Mouse (Mus musculus) thymus, postnatal 25 days (tissue): ENCODE data around the gene Tmem164.
A peak's percentile ranks its signal among the peaks of the same experiment; 100 is the strongest.

Experiments
- DNase-seq: peaks from one replicate; pipeline ENCODE4 v3.0.0; 2022

The Tmem164 gene

GRCm38 (mm10) chrX:142755542-142755941, 74.3 kb downstream of the Tmem164 start:
- no peak for DNase-seq

GRCm38 (mm10) chrX:142760415-142760814, 79.2 kb downstream of the Tmem164 start:
- no peak for DNase-seq

- no peak for DNase-seq
These were observed 82.1 kb downstream of the Tmem164 start for GRCm38 (mm10) chrX:142763337-142763736.

DNA sequence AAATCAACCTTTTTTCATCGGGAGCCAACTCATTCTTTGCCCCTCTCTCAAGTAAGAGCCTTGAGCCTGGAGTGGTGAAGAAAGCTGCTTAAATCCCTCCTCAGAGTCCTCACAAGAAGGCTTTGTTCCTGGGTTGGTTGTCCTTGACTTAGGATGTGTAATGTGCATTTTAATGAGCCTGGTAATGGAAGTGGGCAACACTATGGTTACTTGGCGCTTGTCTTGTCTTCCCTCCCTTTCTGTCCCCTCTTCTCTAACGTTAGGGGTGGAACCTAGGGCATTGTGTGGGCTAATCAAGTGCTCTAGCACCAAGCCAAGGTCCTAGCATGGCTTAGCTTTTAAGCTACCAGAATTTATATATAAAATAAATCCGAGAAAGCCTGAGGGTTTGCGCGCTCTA, 88.5 kb downstream of the Tmem164 start:
- no peak for DNase-seq

GRCm38 (mm10) chrX:142773658-142774057, 92.5 kb downstream of the Tmem164 start:
- no peak for DNase-seq

DNA sequence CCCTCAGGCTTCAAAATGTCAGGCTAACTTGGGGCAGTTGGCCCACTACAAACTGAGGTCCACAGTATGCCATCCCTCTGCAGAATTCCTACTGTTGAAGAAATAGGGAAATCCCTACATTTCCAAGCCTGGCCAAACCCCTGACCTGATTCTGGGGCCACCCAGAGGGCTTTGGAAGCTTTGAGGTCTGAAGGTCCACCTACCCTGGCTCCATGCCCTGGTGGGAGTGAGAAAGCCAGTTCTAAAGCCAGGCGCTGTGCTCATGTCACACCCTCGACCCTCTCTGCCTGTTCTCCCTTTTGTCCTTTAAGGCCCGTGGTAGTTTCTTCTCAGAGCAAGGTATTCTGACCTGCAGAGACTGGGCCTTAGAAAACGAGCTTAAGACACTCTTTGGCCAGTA, 94.9 kb downstream of the Tmem164 start:
- DNase-seq: no peak

GRCm38 (mm10) chrX:142778638-142779037, 97.4 kb downstream of the Tmem164 start:
- DNase-seq: no peak

GRCm38 (mm10) chrX:142786160-142787052, 105.2 kb downstream of the Tmem164 start:
- DNase-seq: no peak

DNA sequence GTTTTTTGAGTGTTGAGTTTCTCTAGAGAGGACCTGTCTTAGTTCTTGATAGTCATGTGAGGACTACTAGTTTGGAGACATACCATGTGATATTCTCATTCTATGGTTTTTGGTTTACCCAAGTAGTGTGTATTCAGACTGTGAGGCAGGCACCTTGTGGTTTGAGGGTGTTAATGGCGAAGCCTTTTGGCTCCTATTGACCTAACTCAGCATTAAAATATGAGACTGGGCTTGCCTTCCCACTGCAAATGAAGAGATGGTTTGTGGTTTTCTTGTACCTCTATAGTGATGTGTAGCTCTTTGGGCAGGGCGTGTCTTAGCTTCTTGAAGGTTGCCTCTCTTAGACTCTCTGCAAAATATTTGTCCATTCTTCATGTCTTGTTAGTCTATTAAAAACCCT, 111.0 kb downstream of the Tmem164 start:
- DNase-seq: no peak

- no peak for DNase-seq
These were observed 112.9 kb downstream of the Tmem164 start for GRCm38 (mm10) chrX:142794069-142794610.

GRCm38 (mm10) chrX:142804596-142804995, 123.4 kb downstream of the Tmem164 start:
- no peak for DNase-seq

- DNase-seq: no peak
These were observed 124.9 kb downstream of the Tmem164 start for GRCm38 (mm10) chrX:142806126-142806525.

DNA sequence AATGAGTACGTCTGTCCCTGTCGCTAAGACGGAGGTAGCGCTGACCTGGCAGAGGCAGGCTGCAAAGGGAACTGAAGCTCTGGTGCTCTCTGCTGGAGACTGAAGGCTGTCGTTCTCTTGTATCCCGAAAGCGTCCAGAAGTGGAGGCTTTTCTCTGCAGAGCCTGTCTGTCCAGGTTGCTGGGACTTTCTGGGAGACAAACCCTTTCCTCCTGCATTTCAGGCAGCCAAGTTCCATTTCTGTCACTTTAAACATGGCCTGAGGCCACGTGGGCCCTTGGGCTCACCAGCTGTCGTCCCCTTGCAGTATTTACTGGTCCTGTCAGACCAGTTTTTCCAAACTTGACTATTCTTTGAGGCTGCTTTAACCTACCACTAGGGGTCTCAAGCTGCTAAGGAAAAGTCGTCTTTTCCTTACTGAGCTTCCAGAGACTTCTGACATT, 125.4 kb downstream of the Tmem164 start:
- DNase-seq: no peak

DNA sequence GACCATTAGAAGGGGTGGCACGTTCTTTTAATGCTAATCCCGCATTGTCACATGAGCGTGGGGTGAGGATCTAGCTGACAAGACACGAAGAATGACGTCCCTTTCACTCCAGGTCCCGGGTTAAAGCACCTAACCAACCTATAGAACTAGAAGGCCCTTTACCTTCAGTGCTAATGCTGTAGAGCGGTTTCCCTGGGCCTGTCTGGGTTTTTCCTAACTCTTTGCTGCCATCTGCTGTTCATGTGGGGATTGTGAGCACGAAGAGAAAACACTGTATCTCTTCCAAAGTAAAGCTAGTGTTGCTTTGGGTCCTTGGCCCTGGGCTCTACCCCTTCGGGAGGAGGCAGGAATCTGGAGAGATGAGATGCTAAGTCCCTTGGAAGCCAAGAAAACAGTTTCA, 127.2 kb downstream of the Tmem164 start:
- DNase-seq: peak; percentile 50

- DNase-seq: no peak
These were observed 131.9 kb downstream of the Tmem164 start for GRCm38 (mm10) chrX:142813146-142813545.

- DNase-seq: peak; percentile 44
These were observed 137.0 kb downstream of the Tmem164 start for GRCm38 (mm10) chrX:142818057-142818682.

- DNase-seq: no peak
These were observed 140.0 kb downstream of the Tmem164 start for GRCm38 (mm10) chrX:142821239-142821638.

GRCm38 (mm10) chrX:142821846-142822245, 140.6 kb downstream of the Tmem164 start:
- no peak for DNase-seq

DNA sequence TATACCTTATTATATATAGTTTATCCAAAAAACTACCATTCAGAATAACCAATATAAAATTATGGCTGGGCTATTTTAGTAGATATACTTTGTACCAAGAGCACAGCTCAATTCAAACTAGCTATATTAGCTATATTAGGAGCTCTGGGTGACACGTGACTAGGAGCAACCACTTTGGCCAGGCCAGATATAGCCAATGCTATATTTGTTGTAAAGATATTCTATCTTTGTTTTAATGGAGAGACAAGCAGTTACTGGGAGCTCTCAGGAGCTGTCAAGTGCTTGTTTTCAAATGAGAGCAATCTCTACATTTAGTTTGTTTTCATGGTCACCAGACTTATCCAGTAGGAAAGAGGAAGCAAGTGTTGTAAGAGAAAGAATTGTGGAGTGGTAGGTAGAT, 144.1 kb downstream of the Tmem164 start:
- no peak for DNase-seq

GRCm38 (mm10) chrX:142827644-142828043, 146.4 kb downstream of the Tmem164 start:
- no peak for DNase-seq

DNA sequence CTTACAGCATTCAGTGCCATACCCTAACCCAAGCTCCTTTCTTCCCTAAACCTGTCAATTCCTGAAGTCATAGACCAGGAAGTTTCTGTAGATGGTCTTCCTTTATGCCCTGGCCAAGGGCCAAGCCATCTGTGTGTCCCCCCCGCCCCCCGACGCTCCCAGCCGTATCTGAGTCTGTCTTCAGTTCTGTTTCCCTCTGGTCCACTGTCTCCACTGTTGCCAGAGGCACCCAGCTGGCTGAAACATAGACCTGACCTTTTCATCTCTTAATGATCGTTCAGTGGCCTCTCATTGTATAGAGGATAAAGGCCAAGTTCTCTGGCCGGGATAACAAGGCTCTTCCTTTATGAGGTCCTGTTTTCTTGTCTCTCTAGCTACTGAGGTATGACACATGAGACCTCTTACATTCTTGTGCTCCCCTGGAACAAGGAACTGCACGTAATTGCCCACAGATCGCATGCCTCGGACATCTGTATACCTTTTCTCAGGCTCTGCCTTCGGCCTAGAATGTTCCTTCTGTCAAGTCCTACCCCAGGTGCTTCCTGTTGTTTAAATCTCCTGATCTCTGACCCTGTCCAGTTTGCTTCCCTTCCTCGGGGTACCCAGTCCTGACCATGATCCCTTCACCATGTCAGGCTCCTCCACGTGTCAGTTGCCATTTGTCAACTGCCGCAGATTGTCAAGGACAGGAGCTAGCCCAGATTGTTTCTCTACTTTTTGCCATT, 147.1 kb downstream of the Tmem164 start:
- DNase-seq: no peak

DNA sequence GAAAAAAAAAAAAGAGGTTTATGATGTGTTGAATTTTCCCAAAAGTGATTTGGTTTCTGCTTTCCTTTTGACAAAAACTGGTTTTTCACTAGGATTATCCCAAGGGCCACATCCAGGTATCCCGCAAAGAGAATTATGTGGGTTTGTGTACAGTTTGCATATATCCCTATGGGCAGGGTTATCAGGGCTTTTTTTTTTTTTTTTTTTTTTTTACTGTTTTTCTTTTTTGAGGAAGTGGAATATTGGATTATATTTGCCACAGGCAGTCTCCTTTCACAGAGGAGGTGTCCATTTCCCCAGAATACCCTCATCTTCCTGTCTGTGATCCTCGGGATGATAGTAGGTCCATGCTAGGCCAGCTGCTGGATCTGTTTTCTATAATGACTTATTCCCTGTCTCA, 148.1 kb downstream of the Tmem164 start:
- no peak for DNase-seq

DNA sequence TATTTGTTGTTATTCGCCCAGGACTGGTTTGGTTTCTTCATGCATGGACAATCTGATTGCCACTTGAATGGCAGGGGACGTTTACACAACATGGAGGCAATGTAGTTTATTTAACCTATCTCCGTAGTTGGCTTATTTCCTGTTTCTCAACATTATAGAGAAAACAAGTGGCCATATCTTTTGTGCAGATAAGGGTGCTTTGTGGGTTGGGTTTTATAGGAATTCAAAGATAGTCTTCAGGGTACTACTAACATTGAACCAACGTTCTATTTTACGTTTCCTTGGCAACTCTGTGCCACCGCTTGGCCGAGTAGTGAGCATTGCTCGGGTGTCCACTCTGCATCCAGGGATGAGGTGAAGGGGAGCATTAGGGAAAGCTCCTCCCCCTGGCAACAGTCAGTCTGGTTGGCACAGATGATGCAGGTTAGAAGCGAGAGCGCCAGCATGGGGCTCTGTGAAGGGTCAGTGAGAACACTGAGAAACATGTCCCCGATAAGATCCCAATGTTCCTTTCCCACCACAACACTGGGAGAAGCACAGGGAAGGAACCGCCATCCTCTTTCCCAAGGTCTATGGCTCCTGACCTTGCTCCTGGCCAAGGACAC, 148.8 kb downstream of the Tmem164 start:
- DNase-seq: no peak
